Mouse (Mus musculus): ENCODE data around the gene Kcnj10.

Gene Kcnj10

DNA sequence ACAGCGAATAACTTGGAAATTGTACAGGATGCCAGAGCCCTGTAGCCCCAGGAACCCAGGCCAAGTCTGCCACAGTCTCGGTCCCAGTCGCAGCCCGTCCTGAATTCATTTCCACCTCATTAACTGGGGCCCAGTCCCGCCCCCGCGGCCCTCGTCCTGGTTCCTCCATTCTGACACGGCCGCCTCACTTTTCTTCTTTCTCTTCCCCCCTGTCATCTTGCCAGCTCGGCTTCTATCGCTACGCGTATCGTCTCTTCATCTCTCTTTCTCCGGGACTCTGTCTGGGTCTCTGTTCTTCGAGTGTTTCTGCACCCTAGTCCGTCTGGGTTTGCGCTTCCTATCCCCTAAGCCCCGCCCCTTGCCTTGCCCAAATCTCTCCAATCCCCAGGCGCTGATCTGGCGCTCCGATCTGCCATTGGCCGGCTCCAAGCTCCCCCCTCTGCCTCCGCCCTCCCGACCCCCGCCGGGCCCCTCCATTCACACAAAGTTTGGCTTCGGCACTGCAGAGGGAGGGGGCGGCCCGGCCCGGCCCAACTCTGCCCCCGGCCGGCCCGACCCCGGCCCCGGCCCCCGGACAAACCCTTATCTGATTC, at the start of gene Kcnj10:
Kcnj10 (plus strand) TSS at position 482 of the 593 bp plus-strand sequence.
- CTCF ChIA-PET, result no interaction called here

DNA sequence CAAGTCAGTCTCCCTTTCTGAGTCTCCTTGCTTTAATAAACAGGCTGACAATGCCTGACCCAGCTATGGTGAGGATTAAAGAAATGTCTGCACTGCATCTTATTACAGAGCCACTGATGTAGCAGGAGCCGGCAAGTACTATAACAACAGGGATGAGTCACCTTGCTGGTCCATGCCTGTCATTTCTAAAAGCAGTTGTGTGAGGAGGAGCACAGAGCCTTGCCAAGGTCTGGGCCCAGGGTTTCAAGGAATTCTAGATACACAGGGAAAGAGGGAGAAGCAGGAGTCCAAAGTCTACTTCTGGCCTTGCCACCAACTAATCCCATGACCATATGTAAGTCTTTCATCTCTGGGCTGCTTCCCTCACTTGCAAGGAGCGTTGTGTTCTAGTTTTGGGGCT, 48.1 kb upstream of the Kcnj10 start:
- CTCF ChIA-PET, result interaction anchor here (0.6 kb wide), 1 partner anchor 882 kb away, joined by 3 read pairs; no protein-coding TSS in a partner anchor

DNA sequence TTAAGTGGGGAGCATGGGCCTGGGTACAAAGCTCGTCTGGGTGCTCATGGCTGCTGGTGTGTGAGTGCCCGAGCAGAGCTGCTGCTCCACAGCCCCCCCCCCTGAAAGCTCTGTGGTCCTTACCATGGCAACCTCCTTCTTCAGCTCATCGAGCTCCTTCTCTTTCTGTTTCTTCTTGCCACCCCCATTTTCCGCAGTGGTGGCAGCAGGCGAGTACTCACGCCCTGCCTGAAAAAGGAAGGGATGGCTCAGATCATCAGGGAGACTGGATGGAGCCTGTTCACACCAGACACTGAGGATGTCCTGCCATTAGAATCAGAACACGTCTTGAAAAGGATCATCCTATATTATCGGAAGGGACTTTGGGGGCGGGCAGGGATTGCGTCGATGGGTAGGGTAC, 47.6 kb upstream of the Kcnj10 start:
- CTCF ChIA-PET, result interaction anchor here (0.6 kb wide), 1 partner anchor 883 kb away, joined by 3 read pairs; no protein-coding TSS in a partner anchor

DNA sequence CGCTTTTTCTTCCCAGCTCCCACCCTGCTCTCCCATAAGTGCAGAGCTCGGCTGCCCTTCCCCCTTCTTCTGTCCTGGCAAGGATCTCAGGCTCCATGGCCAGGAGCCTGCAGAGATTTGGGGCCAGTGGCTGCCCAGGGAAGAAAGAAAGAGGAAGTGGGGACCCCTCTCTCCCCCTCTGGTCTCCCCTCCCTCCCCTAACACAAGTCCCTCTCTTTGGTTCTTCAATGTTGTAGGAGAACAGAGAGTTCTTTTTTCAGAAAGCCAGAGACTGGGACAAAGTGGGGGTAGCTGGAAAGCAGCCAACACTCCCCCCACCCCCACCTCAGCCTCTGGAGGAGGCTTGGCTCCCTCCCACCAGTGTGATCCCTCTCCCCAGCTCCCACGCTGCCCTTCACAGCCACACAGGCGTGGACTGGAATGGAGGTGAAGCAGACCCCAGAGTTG, 45.2 kb upstream of the Kcnj10 start:
- CTCF ChIA-PET, result no interaction called here

DNA sequence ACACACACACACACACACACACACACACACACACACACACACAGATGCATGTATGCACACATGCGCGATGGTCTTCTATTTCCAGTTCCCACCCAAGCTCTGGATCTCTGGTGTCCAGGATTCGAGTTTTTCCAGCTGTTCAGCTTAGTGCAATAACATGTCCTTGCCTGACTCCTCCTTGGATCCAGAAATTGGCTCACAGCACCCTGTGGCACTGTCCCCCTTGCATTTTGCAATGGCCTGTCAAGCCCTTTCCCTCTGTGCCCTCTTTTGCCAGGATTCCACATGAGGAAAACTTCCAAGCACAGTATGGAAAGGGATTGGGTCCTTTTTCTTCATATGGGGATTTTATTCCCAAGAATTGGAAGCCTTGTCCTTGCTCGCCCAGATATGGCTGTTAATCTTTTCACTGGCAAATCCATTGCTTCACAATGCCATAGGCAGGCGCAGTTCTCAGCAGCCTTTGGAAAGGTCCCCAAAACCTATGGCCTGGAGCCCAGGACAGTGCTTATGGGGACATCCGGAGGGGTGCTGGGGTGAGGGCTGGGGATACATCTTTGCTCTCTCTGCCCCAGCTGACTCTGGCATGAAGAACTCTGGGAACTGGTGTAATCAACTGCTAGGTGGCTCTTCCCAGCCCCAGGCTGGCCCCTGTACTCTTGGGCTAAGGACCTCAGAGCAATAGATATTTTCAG, 44.0 kb upstream of the Kcnj10 start:
- CTCF ChIA-PET, result no interaction called here

DNA sequence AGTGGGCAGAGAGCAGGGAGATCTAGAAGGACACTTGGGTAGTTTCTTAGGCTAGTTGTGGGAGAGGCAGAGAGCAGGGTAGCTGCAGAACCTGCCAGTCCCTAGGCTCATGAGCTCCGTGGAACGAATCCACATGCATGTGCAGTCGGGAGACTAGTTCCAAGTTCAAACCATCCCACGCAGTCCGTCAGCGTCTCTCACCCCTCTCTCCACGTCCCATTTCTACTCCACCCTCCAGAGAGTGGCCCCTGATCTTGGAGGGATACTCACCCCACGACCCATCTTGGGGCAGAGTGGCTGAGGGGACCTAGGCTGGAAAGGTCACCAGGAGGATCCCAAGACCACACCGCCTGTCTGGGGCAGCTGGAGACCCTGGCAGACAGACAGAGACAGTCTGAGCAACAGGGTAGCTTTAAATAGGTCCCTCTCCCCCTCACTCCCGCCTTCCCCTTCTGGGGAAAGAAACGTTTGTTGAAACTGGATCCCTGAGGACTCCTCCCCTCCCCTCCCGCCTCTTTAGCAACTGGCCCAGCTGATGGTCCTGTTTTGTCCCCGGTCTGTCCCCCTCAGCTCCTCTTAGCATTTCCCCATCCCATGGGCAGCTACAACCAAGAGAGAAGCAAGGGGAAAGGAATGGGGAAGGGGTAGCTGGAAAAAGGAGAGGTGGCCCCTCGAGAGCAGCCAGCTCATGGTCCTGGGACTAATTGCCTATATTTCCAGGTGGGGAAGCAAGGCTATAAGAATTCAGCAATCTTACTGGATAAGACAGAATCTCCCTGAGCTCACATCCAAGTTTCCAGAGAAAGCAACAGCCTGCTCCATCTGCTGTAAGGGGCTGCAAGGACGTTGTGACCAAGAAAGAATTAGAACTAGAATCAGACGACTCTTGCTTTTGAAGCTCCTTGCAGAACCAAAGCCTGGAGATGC, 43.1 kb upstream of the Kcnj10 start, which contains the start of gene Atp1a2:
Atp1a2 (minus strand) TSS at position 454 of the 927 bp plus-strand sequence.
- CTCF ChIA-PET, result no interaction called here

DNA sequence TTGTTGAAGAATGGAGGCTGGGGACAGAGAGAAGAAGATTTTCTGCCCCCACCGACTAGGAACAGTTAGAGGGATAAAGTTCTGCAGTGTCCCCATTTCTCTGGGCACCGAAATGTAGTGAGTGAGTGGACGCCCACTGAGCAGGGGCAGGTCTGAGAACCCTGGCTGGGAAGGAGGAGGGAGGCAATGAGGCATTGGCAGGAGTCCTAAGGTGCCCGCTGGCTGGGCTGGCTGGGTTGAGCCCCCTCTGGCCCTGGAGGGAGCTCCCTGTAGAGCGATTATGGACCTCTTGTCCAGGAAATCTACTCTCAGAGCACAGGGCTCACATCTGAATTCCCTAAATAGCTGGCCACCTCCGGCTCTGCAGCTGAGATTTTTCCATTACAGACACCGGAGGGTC, 41.5 kb upstream of the Kcnj10 start:
- CTCF ChIA-PET, result interaction anchor here (0.7 kb wide), 1 partner anchor 140 kb away, joined by 4 read pairs; no protein-coding TSS in a partner anchor

DNA sequence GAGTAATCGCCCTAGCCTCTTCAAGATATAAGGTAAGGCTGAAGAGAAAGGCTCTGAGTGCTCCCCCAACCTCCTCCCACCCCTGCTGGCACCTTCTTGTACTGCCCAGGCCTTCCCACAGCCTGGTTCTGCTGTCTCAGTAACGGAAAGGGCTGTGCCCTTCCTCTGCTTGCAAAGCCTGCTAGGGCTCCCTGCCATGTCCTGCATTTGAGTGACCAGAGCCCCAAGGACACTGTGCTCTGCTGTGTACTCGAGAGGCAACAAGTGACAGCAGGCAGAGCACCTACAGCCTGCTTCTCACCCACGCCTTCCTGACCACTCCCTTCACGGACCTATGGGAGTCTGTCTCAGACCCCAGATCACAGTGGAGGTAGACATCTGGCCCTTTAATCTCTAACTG, 40.8 kb upstream of the Kcnj10 start:
- CTCF ChIA-PET, result no interaction called here

DNA sequence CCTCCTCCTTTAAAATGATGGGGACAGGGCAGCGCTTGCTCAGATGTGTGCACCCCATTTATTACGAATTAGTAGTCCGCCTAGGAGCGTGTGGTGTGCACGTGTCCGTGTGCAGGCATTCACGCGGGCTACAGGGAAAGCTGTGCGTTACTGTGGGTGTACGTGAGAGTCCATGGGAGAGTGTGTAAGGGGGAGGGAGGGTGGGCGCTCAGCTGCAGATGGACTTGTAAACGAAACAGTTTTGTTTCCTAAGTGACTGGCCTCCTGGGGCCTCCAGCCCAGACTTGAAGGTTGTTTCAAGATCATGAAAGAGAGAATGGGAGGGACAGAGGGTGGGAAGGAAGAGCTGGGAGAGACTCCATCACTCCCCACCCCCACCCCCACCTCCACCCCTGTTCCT, 39.8 kb upstream of the Kcnj10 start:
- CTCF ChIA-PET, result interaction anchor here (0.7 kb wide), 1 partner anchor 10 kb away, joined by 5 read pairs; no protein-coding TSS in a partner anchor

DNA sequence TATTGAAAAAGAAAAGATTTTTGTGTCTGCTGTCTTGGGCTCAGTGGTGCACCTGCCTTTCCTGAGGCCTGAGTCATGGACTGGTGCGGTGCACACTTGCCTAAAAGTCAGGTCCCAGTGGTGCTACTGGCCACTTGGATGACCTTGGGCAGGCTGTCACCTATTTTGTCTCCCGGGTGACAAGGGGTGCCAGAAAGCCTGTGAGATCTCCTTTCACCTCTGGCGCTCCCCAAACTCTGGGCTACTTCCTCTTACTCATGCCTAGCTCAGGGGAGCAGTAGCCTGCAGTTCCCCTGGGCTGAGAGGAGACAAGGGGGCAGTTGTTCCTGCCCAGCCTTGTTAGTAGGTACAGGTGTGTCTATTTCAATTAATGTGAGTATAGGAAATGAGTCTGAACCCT, 38.7 kb upstream of the Kcnj10 start:
- CTCF ChIA-PET, result no interaction called here

DNA sequence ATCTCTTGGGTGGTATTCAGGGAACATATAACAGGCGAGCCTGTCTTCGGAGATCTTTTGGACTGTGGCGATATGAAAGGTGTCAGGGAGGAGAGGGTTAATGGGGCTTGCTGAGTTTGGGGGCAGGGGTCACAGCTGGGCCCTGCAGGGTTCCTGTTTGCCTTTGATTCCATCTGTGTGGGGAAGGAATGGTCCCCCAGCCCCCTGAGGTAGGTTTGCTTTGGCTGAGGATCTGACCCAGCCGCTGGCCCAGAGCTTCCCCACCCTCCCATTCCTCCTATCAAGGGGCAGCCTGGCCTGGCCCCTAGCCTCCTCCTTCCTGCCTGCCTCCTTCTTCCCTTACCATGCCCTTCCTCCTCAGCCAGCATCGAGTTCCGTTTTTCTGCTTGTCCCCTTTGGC, 38.2 kb upstream of the Kcnj10 start:
- CTCF ChIA-PET, result interaction anchor here (0.6 kb wide), 1 partner anchor 339 kb away, joined by 3 read pairs; no protein-coding TSS in a partner anchor

DNA sequence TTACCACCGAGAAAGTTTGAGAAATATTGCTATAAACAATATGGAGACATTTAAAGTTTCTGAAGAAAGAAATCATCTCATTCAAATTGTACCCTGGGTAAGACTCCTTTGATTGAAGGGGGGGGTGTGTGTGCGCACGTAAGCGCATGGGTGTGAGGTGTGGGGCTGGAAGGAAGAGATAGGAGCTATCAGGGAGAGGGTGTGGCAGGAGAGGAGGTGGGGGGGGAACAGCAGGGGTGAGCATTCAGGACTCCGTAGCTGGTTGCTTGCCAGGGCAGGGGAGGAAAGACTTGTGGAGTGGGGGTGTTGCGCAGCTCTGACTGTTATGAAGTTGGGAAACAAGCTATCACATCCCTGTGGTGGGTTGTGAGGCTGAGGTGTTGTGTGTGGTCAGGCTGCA, 36.6 kb upstream of the Kcnj10 start:
- CTCF ChIA-PET, result interaction anchor here (0.6 to 0.7 kb wide), 2 partner anchors 81 to 295 kb away, joined by 4 to 13 read pairs; no protein-coding TSS in a partner anchor

DNA sequence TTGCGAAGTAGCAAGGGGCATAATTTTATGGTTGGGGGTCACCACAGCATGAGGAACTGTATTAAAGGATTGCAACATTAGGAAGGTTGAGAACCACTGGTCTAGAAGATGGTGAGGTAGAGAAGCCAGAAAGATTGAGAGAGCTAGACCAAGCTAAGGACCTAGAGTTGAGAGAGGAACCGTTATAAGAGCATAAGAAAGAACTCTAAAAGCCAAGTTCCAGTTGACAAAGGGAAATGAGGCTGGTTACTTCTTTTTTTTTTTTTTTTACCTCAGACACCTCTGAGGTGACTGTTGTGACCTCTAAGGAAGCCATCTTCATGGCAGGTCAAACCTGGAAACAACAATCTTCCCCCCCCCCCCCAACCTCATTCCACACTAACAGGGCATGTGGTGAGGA, 35.9 kb upstream of the Kcnj10 start:
- CTCF ChIA-PET, result interaction anchor here (0.6 to 0.7 kb wide), 2 partner anchors 82 to 296 kb away, joined by 4 to 13 read pairs; no protein-coding TSS in a partner anchor

DNA sequence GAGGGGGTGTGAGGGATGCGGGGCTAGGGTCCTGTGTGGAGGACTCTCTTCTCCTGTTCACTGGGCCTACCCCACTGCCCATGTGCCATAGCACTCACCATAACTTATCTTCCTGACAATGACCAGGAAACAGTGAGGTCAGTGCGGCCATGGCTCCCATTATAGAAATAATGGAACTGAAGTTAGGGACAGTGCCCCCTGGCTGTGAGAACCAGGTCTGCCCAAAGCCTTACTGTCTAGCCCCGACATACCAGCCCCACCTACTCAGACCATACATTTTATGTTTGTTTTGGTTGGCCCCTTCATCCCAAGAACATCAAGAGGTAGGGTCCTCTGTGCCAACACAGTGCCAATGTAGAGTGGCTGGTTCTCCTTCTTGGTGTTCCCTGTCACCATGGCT, 35.4 kb upstream of the Kcnj10 start:
- CTCF ChIA-PET, result no interaction called here

DNA sequence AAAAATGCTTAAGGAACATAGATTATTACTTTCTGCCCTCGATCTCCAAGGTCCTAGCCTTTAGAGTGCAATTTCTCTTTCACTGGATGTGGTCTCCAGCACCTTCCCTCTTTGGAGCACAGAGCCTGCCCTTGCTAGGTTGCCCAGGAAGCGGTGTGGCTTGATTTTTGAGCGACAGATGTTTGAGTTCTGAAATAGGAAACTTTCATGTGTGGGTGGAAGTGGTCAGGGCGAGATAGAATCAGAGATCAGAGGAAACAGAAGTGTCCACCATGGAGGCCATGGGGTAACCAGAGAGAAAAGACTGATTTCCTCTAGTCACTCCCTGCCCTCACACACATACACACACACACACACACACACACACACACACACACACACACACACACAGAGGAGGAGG, 34.8 kb upstream of the Kcnj10 start:
- CTCF ChIA-PET, result interaction anchor here (0.7 kb wide), 1 partner anchor 141 kb away, joined by 3 read pairs; no protein-coding TSS in a partner anchor

DNA sequence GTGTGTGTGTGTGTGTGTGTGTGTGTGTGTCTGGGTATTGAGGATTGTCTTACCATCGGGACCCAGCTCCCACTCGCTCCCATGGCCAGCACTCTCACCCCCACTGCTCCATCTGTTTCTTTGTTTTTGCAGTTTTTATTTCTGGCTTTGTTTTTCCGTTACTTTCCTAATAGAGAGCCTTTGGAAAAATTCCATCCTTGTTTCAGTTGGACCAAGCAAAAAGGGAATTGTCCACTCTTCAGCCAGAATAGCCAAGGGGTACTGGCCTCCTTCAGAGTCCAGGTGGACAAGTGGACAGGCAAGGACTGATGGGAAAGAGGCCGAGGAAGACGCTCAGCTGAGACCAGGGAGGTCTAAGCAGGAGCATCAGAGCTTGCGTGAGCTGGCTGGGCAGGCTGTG, 34.1 kb upstream of the Kcnj10 start:
- CTCF ChIA-PET, result interaction anchor here (0.7 kb wide), 1 partner anchor 142 kb away, joined by 3 read pairs; no protein-coding TSS in a partner anchor

DNA sequence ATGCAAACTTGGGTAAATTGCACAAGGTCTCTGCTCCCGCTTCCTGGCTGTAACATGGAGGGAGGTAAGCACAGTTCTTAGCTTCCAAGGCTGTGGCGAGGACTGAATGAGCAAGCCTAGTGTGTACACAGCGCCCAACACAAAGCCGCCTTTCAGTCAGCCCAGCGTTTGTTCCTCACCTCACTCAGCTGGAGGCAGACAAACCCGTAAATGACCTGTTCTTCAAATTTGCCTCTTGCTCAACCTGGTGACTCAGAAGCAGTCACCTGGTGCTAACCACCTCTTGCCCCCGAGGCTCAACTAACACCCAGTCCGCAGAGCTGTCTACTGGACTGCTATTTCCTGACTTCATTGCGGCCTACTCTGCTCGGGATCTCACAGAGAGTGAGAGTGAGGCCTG, 33.1 kb upstream of the Kcnj10 start:
- CTCF ChIA-PET, result interaction anchor here (0.6 kb wide), 1 partner anchor 459 kb away, joined by 4 read pairs; no protein-coding TSS in a partner anchor

DNA sequence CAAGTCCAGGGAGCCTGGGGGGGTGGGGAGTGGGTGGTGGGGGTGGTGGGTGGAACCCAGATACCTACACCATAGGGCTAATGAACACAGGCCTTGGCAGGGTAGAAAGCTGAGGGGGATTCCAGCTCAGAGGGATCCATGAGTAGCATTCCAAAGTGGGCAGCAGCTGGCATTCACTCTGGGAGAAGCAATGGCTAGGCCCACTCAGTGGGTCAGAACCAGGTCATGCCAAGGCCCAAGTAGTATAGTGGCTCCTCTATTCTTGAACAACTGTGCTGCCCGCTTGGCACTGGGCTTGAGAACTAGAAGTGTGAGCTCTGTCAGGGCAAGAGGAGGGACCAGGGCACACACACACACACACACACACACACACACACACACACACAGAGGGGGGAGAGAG, 32.6 kb upstream of the Kcnj10 start:
- CTCF ChIA-PET, result interaction anchor here (0.6 kb wide), 3 partner anchors 129 to 459 kb away, joined by 3 to 4 read pairs (median 4); no protein-coding TSS in a partner anchor

DNA sequence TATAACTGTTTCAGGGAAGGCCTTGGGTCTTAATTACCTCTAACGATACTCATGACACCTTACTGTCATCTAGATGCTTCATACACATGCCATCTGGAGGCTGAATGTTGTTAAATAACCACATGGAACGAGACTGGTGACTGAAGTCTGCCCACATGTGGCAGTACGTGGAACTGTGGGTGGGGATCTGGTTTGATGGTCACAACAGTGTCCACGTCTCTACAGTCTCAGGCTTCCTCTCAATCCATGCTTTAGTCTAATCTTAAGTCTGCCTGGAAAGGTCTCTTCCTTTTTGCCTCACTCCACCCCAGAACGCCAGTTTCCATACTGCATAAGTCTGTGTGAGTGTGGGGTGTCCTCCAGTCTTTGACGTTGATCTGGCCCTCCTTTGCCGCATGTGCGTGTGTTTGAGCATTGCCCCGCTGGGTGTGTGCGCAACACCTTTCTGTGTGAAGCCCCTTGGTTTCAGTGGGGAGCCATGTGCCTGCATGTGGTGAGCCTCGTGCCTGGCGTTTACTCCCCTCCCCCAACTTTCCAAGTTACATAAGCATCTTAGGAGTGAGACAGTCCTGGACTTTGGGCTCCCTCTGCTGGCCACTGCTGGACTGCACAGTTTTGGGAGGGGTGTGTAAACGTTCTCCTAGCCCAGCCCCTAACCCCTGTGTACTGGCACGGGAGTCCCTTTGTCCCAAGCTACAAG, 31.2 kb upstream of the Kcnj10 start:
- CTCF ChIA-PET, result interaction anchor here (0.6 kb wide), 2 partner anchors 136 to 159 kb away, joined by 3 to 4 read pairs; no protein-coding TSS in a partner anchor

DNA sequence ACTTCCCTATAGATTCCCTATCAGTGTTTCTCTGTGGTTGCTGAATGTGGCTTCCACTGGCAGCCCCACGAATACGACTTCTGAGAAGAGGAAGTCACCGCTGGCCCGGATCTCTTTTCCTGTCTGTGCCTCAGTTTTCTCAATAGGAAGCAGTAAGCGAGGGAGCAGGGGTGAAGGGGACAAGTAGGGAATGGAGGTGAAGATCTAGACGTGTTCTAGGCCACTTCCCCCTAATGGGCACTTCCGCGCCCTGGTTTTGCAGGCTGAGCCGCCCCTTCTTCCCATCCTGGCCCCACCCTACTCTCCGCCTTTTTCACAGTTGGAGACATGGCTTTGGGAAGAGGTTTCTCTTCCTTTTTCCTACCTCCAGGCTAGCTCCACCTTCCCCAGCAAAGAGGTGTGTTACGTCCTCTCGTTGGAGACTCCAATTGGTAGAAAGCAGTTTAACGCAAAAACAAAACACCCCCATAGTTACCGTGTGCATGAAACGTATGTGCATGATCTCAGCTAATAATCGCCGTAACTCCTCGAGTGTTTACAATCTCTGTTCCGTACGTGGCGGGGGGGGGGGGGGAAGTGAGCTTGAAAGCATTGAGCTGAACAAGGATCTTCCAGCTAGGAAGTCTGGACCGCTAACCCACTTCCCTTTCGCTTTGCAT, 29.6 kb upstream of the Kcnj10 start:
- CTCF ChIA-PET, result interaction anchor here (0.6 to 0.7 kb wide), 5 partner anchors 10 to 175 kb away, joined by 3 to 12 read pairs (median 6); no protein-coding TSS in a partner anchor

Data from spleen, embryonic (tissue).